Mouse (Mus musculus) G1E (cell line): ENCODE data around the gene Ilf3.

Source experiments
- CTCF ChIP-seq: IDR thresholded peaks from 2 replicates; pipeline ENCODE4 v1.5.1; 2012; ENCODE audit warnings: low read depth, low read length, inconsistent platforms, mixed read lengths
- GATA1 ChIP-seq: IDR thresholded peaks from 2 replicates; pipeline ENCODE4 v1.6.1; 2012; ENCODE audit warnings: borderline replicate concordance, low read length, inconsistent platforms, mixed read lengths

GRCm38 (mm10) chr9:21449710-21450109 lies 82.0 kb downstream of the Ilf3 start:
- TF ChIP-seq CTCF (no peak), GATA1 (no peak)
